Mouse (Mus musculus) right cerebral cortex, postnatal 25 days (tissue): Measurements from ENCODE around the gene Tcl1b2.
"Not testable (repeated sequence)": the region's sequence is repeated elsewhere in the genome, so short reads cannot be mapped to it uniquely, and the experiment has no call there.

Experiments used
- DNase-seq: peaks from one replicate; pipeline ENCODE4 v3.0.0; 2022

Gene Tcl1b2

GRCm38 (mm10) chr12:105174318-105174717 lies 28.5 kb downstream of the Tcl1b2 start:
- peak; percentile 15 for DNase-seq

DNA sequence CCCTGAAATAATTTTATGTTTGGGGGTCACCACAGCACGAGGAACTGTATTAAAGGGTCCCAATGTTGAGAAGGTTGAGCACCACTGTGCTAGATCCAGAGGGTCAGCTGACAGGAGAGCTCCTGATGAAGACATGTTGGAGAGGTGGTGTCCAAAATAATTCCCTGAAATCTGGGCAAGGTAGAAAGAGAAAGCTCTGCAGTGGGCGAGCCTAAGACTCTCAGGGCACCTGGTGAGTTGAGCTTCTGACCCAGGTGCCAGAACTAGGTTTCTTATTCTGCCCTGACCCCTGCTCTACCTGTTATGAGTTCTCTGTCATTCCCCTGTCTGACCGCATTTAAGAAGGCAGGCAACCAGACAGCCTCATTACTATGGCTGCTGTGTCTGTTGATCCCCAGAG lies 30.2 kb downstream of the Tcl1b2 start, which contains the start of gene Tcl1b5:
Gene Tcl1b5, plus strand, starts transcription at position 301 of the 400 bp plus-strand sequence.
- not testable (repeated sequence) for DNase-seq

DNA sequence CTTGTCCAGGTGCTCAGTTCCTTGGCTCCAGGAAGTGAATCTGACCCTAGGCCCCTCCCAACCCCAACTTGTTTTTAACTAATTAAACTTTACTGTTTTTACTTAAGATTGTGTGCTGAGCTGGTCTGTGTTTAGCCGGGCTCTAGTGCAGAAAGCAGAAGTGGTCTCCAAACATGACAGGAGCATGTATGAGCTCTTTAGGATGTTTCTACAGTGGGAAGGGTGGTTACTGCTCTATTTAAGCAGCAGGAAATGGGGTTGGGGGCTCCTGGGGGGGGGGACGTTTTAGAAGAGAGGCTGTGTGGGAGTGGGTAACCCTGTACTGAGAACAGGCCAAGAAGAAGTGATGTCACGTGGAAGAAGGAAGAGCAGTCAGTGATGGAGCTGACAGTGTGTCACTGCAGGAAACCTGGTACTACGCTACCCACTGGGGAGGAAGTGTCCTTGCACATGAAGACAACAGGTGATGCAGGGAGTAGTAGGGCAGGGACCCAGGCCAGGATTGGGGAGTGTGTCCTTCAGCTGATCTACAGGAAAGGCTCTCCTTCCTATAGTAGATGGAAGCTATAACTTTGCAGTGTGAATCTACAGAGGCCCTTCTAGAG lies 35.3 kb downstream of the Tcl1b2 start:
- DNase-seq, result not testable (repeated sequence)

- DNase-seq, result not testable (repeated sequence)
Measured at GRCm38 (mm10) chr12:105188980-105189379, 43.2 kb downstream of the Tcl1b2 start.

- not testable (repeated sequence) for DNase-seq
Measured at GRCm38 (mm10) chr12:105190743-105191142, 44.9 kb downstream of the Tcl1b2 start, which contains the start of gene Tcl1b3. Tcl1b3 (plus strand) TSS chr12:105191043.

GRCm38 (mm10) chr12:105199684-105200497 lies 54.1 kb downstream of the Tcl1b2 start:
- not testable (repeated sequence) for DNase-seq

DNA sequence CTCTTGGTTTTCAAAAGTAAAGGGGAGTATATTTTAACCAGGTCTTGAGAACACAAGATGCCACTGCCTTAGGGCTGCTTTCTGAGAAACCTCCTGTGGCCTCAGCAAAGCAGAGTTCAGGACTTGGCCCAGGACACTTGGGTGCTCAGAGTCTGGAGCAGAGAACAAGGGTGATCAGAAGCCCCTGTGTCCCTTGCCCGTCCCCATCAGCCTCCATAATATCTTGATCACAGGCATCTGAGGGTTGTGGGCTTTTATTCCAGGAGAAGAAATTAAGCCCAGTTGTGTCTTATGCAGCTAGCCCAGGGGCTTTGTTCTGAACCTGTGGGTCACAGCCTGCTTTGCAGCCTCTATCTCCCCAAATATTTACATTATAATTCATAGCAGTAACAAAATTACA lies 55.8 kb downstream of the Tcl1b2 start, which contains the start of gene Tcl1b4:
Gene Tcl1b4, plus strand, starts transcription at position 301 of the 400 bp plus-strand sequence.
- DNase-seq, result not testable (repeated sequence)
